Mouse (Mus musculus): ENCODE results near the gene Gtf3c6.

GRCm38 (mm10) chr10:40218874-40219273, 39.0 kb downstream of the Gtf3c6 start:
- TF ChIP-seq CTCF (IDR thresholded peaks at IDR 0.05; ENCODE audit: extremely low read depth, insufficient read length, insufficient replicate concordance, low read depth, low read length) (no peak), POLR2A (IDR thresholded peaks at IDR 0.05; ENCODE audit: low read depth, low read length) (no peak)
